Mouse (Mus musculus): ENCODE measurements at regions not wholly inside any gene's neighbourhood (a gene's known extent, or its start where the extent isn't known, plus 50 kb on each side); places are given as distances from the start of the nearest gene placed in this dataset.
A peak's percentile ranks its signal among the peaks of the same experiment; 100 is the strongest.

- TF ChIP-seq E2F4 (IDR thresholded peaks at IDR 0.05; ENCODE audit: insufficient replicate concordance, low read depth, low read length) (no peak), NRF1 (IDR thresholded peaks at IDR 0.05; ENCODE audit: low read depth, low read length) (no peak), ELF1 (IDR thresholded peaks at IDR 0.05; ENCODE audit: low read depth, low read length) (peak; percentile 35; the same call in 1 of the 2 replicates), CTCF (conservative IDR thresholded peaks at IDR 0.05 in 1 of 2, IDR thresholded peaks at IDR 0.05 in 1 of 2; ENCODE audit: low read depth in 2 of 2, low read length in 2 of 2) (no peak), EP300 (IDR thresholded peaks at IDR 0.05; ENCODE audit: low read length) (no peak)
Measured at GRCm38 (mm10) chr16:62652769-62653465, 133.7 kb downstream of the Nsun3 start.
